Mouse (Mus musculus): Measurements from ENCODE around the gene Tpst2.

- TF ChIP-seq EP300 (IDR thresholded peaks at IDR 0.05; ENCODE audit: insufficient read depth, low read depth, low read length) (no peak), POLR2A (IDR thresholded peaks at IDR 0.05; ENCODE audit: insufficient read depth, low read length) (no peak), CTCF (IDR thresholded peaks at IDR 0.05; ENCODE audit: low read depth, low read length) (no peak)
These were observed 66.1 kb downstream of the Tpst2 start, which contains the start of the genes Srrd and Hps4 for GRCm38 (mm10) chr5:112342463-112343204.

All from ES-Bruce4 (cell line).